Mouse (Mus musculus) forelimb bud, embryonic 11.5 days (tissue): ENCODE measurements around the gene Dnmbp.

Source experiments
- DNase-seq: peaks from one replicate; pipeline ENCODE4 v3.0.0-alpha.2; 2012; ENCODE audit warnings: low read depth, low spot score

Dnmbp gene

DNA sequence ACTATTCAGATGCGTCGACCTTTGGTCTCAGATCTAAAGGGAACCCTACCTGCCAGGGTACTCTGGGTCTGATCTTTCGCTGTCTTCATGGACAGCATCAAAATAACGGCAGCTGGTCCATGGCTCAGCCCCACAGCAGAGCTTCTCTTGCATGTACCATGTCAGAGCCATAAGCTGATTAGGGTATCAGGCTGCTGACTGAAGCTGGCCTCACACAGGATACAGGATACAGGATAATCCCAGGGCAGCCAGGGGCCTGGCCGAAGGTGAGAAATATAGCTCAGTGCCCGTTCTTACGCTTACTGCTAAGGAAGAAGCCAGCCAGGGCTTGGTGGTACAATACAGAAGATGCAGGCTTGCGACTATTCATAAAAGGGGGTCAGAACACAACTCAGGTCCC, 4.6 kb upstream of the Dnmbp start:
- DNase-seq: no peak

DNA sequence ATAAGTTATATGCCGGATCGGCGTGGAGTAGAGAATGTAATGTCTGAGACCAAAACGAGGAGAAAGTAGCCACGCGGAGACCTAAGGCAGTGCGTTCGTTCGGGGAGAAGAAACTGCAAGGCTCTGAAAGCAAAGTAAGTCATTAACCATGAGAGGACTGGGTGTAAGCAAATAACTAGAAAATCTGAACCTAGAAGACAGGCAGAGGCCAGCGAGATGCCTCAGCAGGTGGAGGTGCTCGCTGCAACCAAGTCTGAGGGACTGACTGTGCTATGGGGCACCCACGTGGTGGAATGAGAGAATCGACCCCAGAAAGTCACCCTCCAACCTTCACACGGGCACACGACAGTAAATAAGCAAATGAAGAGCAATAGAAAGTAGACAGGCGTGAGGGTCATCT, 3.1 kb upstream of the Dnmbp start:
- no peak for DNase-seq

DNA sequence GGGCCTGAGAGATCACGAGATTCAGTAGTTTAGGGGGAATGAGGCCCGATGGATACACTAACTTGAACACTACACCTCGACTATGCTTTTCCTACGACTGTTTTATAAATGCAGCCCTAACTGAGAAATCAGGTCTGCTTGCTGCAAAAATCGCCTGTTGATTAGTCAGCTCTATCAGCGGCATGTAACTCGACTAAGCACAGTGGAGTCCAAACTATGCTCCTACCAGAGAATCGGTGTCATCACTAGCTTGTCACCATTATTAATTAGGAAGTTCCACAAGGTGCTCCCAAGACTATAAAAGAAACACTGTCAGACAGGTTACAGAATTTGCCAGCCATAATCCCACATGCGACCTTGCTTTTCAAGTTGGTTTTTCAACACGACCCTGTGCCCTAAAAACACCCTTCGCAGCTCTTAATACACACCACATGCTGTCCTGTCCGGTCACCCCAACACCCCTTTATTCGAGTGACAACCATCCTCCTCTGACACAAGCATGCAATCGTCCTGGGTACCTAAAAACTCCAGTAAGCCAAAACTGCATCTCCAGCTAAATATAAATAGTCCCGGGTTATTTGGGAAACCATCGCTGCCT, 721 bp downstream of the Dnmbp start:
- no peak for DNase-seq

DNA sequence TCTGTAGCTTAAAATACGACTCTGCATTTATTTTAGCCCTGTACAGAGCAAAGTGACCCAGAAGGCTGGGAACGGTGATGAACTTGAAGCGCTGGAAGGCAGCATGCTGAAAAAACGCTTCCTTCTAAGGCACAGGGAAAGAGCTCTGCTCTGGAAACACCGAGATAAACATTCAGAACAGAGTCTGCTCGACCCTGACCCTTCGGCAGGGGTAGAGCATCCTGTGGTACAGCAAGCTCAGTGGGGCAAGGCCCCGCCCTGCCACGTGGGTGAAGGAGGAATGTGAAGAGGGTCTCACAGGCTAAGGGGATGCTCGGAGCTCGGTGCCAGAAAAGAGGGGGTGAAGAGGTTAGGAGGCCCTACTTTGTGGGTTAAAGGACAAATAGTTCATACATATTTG, 1.6 kb downstream of the Dnmbp start:
- no peak for DNase-seq

DNA sequence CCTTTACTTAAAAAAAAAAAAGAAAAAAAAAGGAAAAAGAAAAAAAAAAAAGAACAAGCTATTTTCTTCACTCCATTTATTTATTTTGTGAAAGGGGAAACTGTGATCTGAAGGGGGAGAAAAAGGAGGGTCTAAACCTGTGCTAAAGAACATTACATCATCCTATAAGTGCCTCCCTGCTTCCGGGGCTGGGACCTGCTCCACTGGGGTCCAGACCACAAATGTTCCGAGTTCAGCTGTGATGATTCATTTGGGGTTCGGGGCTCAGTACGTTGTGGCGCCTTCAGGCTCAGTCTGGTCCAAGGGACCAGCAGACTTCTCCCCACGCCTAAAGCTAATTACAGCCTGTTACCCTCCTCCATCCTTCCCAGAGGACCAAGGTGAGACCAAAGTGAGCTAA, 9.1 kb downstream of the Dnmbp start:
- no peak for DNase-seq

DNA sequence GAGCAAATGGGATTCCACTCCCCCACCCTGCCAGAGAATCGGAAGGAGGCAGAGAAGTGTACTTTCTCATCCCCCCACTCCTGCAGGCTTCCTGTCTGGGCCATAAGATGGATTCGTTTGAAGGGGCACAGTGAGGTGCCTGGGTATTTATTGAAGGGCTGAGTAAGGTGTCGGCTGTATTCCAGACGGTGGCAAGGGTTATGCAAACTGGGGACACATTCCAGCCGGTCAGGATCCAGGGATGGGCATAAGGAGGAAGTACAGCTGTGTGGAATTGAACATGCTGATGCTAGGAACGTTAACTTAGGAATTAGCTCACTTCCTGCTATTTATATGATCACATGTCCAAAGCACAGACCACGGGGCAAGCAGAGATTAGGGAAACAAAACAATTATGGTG, 9.6 kb downstream of the Dnmbp start:
- no peak for DNase-seq

DNA sequence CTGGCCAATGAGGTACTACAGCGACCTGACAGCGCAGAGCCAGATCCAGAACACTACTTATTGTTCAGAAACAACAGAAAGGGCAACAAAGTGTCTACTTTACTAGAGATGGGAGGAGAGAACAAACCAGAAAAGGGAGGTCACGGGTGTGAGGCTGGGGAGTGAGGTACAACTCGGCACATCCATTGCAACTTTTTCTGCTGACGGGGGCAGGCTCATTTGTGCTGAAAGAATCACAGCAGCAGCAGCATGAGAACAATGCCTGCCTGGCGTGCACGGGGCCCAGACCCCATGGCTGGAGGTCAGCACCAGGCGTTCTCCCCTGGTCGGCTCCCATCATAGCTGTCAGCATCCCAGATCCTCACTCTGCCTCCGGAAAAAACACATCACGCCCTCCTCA, 10.1 kb downstream of the Dnmbp start:
- no peak for DNase-seq

DNA sequence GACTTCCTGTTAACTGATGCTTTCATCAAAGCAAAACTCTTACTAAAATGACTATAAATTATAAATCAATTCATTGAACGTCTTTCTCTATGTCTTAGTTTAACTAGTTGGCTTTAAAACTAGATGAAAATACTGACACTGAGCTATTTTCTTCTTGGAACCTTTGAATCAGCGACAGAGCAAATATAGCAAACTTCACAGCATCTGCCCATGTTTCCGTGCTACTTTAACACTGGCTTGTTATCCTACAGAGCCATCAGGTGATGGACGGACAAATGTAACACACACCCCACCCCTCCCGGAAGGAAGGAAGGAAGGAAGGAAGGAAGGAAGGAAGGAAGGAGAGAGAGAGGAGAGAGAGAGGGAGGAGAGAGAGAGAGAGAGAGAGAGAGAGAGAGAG, 12.0 kb downstream of the Dnmbp start:
- no peak for DNase-seq

DNA sequence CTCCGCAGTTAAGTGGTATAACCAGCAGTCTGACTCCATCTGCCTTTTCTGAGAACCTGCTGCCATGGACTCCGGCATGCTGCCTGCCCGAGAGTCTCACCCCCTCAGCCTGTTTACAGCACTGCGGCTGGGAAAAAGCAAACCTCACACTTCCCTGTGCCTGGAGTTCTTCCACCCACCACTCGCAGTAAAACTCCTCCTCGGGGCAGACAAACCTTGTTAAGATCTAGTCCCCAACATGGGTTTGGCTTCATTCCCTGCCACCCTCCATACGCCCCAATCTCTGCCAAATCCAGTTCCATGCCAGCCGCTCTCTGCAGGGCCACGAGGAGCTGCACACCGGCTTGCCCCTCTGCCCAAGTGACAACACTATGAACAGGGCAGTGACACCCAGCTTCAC, 12.9 kb downstream of the Dnmbp start:
- no peak for DNase-seq

DNA sequence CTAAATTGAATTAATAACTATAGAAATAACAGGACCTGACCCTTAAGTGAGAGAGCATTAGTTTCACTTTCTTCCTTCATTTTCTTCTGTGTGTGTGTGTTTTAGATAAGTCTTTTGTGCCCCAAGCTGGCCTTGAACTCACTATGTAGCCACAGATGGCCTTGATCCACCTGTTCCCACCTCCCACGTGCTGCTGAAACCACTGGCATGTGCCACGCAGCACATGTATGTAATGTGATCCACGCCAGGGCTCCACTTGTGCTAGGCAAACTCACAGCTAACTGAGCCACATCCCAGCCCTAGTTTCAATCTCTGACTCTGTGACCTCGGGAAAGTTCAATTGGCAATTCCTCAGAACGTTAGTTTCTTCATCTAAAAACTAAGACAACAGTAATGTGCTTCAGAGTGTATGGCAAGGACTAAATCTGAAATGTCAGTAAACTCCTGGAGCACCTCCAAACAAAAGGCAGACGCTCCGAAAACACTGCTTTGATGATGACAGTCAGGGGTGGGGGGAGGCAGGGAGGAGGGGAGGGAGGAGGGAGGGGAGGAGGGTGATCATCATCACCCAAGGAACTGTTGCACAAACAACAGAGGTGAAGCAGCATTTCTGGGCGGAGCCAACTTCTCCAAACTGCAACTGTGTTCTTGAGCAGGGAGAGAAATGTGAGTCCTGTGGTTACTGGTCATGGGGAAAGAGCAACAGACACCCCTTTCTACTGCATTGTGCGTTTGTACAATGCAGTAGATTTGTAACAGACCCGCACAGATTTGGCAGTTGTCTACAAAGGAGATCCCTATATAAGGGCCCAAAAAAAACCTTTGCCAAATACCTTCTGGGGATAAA, 13.6 kb downstream of the Dnmbp start:
- DNase-seq: no peak

DNA sequence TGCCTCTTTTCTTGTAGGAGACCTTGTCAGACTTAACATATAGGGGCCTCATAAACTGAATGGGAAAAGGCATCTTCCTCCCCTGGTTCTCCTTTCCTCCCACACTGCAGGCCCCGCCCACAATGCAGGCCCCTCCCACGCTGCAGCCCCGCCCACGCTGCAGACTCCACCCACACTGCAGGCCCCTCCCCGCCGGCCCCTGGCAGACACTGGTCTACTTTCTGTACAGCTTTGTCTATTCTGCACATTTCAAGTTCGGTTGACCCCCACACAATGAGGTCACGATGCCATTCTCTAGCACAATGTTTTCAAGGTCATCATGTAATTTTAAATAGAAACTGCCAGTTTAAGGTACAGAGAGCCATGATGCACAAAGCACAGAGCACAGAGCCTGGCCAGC, 15.6 kb downstream of the Dnmbp start:
- no peak for DNase-seq

DNA sequence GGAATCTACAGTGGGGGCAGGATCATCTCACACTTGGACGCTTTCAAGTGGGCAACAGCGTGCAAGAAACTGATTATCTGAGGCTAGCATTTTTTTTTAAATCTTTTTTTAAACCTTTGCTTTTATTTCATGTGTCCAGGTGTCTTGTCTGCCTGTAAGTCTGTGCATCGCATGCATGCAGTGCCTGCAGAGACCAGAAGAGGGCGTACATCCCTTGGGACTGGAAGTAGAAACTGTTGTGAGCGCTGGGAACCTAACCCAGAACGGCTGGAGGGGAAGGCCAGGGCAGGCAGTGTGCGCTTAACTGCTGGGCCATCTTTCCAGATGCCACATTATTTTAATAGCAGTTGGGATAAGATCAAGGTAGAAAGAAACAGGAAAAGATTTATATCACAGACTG, 17.0 kb downstream of the Dnmbp start:
- DNase-seq: no peak

DNA sequence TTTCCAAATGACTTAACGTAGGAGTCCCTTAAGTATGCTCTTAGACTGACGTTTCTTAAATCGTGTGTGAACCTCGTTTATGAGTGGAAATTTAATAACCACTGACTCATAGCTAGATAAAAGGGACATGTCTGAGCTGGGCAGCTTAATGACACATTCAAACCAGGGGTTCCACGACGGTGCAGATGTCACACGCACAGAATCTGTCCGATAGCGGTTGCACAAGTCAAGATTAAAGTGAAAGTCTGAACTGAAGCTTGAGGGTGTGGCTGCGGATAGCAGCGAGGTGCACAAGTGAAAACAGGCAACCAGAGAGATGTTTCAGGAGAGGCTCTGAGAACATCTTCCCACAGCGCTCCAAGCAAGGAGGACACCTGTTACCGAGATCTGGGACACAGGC, 18.6 kb downstream of the Dnmbp start:
- DNase-seq: no peak

DNA sequence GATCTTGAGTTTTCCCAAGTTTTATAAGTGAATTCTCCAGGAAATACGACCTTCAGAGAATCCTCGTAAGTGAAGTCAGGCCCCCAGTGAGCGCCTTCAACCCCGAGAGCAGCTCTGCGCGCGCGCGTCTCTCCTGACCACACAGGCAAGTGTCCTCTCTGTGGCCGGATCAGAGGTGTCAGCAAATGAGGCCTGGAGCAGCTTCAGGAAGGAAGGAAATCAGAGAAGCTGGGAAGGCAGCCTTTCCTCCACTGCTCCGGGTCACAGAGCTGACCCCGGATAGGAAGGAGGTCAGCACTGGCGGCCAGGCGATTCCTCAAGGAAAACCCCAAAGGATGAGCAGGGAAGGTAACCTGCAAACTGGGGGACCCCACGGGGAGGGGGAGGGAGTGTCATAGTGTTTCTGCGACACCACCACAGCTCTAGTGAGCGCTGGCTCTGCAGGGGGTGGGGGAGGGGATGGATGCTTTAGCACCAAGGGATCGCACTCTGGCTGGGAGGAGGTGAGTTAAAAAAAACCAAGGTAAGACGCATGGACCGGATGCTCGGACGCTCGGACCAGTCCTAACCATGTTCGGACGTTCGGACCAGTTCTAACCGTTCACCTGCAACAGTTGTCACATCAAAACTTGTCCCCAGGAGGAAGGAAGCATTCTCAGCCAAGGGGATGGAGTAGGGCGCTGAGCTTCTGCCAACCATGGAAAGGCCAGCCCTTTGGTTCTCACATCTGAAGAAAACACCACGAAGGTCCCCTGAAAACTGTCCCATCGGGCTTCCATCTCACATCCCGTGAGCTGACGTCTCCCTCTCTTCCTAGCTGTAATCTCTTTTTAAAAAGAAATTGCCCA, 19.3 kb downstream of the Dnmbp start:
- no peak for DNase-seq

DNA sequence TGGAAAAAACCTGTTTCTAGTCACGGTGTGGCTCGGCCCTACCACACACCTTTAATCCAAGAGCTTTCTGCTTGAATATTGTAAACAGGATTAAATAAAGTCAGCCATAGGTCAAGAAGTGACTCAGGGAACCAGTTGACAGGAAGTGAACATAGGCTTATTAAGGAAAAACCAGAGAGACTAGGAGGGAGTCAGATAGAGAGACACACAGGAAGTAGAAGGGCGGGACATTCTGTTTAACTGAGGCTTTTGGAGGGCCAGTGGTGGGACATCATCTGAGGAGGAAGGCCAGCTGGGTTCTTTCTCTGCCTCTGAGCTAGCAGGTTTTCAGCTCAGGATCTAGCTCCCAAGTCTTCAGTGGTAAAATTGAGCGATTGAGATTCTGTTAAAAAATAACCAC, 20.1 kb downstream of the Dnmbp start:
- DNase-seq: no peak

DNA sequence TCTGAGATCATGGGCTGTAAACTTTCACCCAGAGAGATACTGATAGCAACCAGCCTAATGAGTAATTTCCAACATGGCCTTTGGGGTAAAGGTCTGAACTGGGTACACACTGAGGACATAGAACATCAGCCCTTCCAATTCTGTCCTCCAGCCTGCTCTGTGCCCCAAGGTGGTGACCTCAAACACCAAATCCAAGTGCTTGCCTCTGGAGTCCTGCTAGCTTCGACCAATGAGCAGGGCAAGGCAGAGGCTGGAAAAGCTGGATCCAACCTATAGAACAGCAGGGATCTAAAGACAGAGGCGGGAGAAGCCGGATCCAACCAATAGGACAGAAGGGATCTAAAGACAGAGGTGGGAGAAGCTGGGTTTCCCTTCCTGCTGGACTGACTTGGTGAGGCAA, 21.2 kb downstream of the Dnmbp start:
- DNase-seq: no peak

DNA sequence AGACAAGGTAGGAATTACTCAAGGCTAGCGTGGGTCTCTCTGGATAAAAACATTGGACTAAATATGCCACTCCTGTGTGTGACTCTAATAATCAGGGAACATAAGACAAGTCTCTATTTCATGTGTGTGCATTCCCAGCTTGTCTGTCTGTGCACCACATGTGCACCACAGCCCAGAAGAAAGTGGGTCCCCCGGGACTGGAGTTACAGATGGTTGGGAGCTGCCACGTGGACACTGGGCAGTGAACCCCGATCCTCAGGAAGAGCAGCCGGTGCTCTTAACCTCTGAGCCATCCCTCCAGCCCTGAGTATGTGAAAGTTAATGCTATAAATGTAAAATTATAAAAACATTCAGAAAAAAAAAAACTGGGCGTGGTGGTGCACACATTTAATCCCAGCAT, 22.2 kb downstream of the Dnmbp start:
- DNase-seq: no peak

DNA sequence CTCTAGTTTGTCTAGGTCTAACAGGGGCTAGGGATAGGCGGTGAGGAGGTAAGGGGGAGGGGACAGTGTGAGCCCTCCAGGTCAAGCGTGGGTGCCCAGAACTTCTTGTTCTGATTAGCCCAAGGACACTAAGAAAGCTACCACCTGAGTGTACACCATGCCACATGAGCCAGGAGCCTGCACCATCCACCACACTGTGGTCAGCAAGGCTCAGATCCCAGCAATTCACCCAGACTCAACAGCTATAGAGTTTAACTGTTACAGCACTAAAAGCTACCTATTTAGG, 22.6 kb downstream of the Dnmbp start:
- no peak for DNase-seq

DNA sequence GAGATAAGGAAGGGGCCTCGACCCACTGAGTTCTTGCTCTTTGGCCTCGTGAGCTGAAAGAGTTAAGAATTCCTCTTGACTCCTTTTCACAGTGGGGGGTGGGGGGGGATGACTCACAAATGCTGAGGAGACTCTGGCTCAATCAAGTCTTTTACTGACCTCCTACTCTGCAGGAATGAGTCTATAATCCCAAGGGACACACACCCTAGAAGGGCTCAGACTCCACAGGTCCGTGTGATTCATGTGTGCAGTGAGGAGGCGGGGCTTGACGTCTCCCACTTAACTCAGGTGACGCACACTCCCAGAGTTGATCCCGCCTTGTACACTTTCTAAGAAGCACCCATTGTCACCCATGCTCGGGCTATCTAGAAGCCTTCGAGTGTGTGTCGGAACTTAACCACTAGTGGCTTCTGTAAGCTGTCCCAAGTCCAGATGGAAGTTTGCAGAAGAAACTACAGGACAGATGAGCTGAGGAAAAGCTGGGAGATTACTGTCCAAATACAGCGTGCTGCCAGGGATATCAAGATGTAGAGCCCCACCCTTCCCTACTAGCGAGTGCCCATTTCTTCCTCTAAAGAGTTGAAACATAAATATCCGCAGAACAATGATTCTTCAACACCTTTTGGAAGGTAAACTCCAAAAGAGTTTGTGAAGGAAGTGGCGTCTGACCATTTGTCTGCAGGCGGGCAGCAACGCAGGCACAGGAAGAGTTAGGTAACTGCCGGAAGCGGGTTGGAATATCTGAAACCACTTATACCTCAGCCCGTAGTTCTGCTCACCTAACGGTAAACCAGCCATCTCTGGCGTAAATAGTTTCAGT, 23.2 kb downstream of the Dnmbp start:
- DNase-seq: no peak

DNA sequence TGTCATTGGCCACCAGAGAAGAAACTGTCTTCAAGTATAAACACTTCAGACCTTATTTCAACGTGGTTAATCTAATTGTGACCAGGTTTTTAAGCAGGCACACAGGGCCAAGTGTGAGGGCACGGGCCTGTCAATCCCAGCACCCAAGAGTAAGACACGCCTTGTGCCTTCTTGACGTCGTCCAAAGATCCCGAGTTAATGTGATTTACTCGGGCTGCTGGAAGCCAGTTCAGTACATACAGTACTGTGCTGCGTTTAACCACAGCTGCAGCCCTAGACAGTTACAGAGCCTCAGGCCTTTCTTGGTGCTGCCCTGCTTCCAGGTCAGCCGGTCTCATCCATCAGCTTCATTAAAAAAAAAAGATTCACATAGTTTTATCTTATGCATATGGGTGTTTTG, 24.6 kb downstream of the Dnmbp start:
- DNase-seq: no peak

DNA sequence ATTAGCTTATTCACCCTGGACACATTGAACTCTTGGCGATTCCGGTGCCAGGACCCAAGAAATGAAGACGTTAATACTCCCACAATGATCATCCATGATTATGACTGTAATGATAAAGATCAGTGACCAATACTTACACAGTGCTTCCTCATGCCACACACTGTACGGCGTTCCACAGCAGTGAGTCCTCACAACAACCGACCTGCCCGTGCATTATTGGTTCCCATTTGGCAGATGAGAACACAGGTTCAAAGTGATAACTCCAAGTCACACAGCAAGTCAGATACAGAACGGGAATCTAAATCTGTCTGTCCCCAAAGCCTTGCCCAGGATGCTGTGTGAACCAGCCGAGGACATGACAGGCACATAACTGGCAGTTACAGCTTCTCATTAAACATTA, 25.0 kb downstream of the Dnmbp start:
- no peak for DNase-seq
